In the genomic region with DNA sequence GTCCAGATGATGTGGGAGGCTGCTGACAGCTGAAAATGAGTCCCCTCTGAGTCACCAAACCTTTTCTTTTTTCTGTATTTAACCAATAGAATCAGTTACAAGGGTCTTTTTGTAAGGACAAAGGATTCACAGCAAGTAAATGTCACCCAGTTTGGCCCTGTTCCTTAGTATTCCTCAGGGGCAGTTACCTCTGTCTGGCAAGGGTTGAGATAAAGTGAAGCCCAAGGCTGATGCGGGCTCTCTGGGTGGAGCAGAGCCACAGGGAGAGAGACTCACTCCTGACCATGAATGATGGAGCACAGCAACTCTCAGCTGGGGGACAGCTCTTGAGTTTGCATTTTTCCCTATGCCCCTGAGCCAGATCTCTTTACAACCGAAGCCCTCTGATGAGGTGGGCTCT, we compare ENCODE assay signal across 29 mouse cellular contexts.
A peak's percentile ranks its signal among the peaks of the same experiment; 100 is the strongest.
DNase-seq lines count a peak whose midpoint lies in the region; ATAC-seq and TF ChIP-seq lines count a peak whose summit lies in the region.
"Had no signal": no experiment of that assay in that cellular context is flagged by ENCODE, and none has a peak within 500 bp of the region (broad histone marks: within the 10 kb centered on the region; RNA-seq: fewer than 3 reads in every experiment).

No protein-coding gene starts in this region.

- no peak overlapping the region for H3K4me3 ChIP-seq in gastrocnemius, adult 2 months
- no peak overlapping the region for H3K4me3 ChIP-seq in hindbrain, embryonic 14.5 days (replicated peaks; ENCODE audit: low read length)
- H3K4me3 ChIP-seq: embryonic facial prominence, embryonic 10.5 days; embryonic facial prominence, embryonic 13.5 days; erythroblast, embryonic 14.5 days; forebrain, embryonic 12.5 days; forebrain, embryonic 15.5 days; heart, adult 2 months; heart, embryonic 10.5 days; heart, embryonic 13.5 days; hindbrain, embryonic 15.5 days had no signal

- 73% methylated on average over 2 of the region's 2 CpGs for WGBS in hindbrain, embryonic 14.5 days

- H3K4me1 ChIP-seq in hindbrain, embryonic 14.5 days (replicated peaks; ENCODE audit: control insufficient read depth, insufficient read depth, low read length) = no peaks in the 10 kb centered on the region
- H3K4me1 ChIP-seq: embryonic facial prominence, embryonic 13.5 days; forebrain, embryonic 12.5 days; forebrain, embryonic 15.5 days; heart, embryonic 10.5 days; heart, embryonic 13.5 days; hindbrain, embryonic 15.5 days had no signal

- no peak overlapping the region for H3K9ac ChIP-seq in hindbrain, embryonic 14.5 days
- H3K9ac ChIP-seq: embryonic facial prominence, embryonic 13.5 days; forebrain, embryonic 12.5 days; forebrain, embryonic 15.5 days; heart, embryonic 13.5 days; hindbrain, embryonic 15.5 days had no signal

- ATAC-seq in hindbrain, embryonic 14.5 days (ENCODE audit: low FRiP score) = no peak
- ATAC-seq: forebrain, embryonic 15.5 days; intestine, postnatal 0 days had no signal

- H3K27ac ChIP-seq in gastrocnemius, adult 2 months = no peak overlapping the region
- no peak overlapping the region for H3K27ac ChIP-seq in hindbrain, embryonic 14.5 days
- H3K27ac ChIP-seq: embryonic facial prominence, embryonic 10.5 days; embryonic facial prominence, embryonic 13.5 days; forebrain, embryonic 12.5 days; forebrain, embryonic 15.5 days; heart, adult 2 months; heart, embryonic 10.5 days; heart, embryonic 13.5 days; hindbrain, embryonic 15.5 days had no signal

- no peaks in the 10 kb centered on the region for H3K9me3 ChIP-seq in hindbrain, embryonic 14.5 days (ENCODE audit: control insufficient read depth, low read length)
- H3K9me3 ChIP-seq: embryonic facial prominence, embryonic 10.5 days; embryonic facial prominence, embryonic 13.5 days; forebrain, embryonic 12.5 days; forebrain, embryonic 15.5 days; G1E; heart, embryonic 10.5 days; heart, embryonic 13.5 days; hindbrain, embryonic 15.5 days had no signal

- 0 out of 2 replicates have a peak, but pooled peaks cover 3% of the 10 kb centered on the region for H3K36me3 ChIP-seq in hindbrain, embryonic 14.5 days (replicated peaks; ENCODE audit: control insufficient read depth, insufficient read depth)
- H3K36me3 ChIP-seq: G1E; hindbrain, embryonic 15.5 days had no signal

- H3K27me3 ChIP-seq in hindbrain, embryonic 14.5 days (ENCODE audit: control insufficient read depth, insufficient read depth, low read length) = no peaks in the 10 kb centered on the region
- H3K27me3 ChIP-seq: CH12.LX; embryonic facial prominence, embryonic 13.5 days; forebrain, embryonic 12.5 days; forebrain, embryonic 15.5 days; hindbrain, embryonic 15.5 days had no signal

- intact Hi-C loops in gastrocnemius, adult 2 months (cut with DNase I) = no loop called here

- peak; percentile 65 for DNase-seq in adrenal gland, adult 2 months
- DNase-seq in adrenal gland, adult 8-10 months = no peak
- peak; percentile 43 for DNase-seq in Muller cell, postnatal 12 days (ENCODE audit: inconsistent ontology term)
- DNase-seq in adrenal gland, postnatal 14 days = peak; percentile 50
- DNase-seq in gastrocnemius, adult 2 months = no peak
- no peak for DNase-seq in hindbrain, embryonic 14.5 days (ENCODE audit: low spot score)
- DNase-seq: B cell, adult 2 months; cerebellum, adult 11 months; cerebellum, adult 2 months; cerebellum, adult 9-11 months; cerebellum, postnatal 25 days; embryo, embryonic 11 days; gastrocnemius, postnatal 10 days; gastrocnemius, postnatal 36 days; heart, adult 2 months; heart, postnatal 14 days; heart, postnatal 4 days; kidney, adult 2 months had no signal

- H3K4me2 ChIP-seq in hindbrain, embryonic 14.5 days (replicated peaks) = no peak overlapping the region
- H3K4me2 ChIP-seq: embryonic facial prominence, embryonic 13.5 days; forebrain, embryonic 12.5 days; forebrain, embryonic 15.5 days; heart, embryonic 13.5 days; hindbrain, embryonic 15.5 days had no signal

- no peak for TF ChIP-seq CTCF in gastrocnemius, adult 2 months (IDR thresholded peaks at IDR 0.05)

Comparison
In these comparisons a context has a peak if more than half of its experiments do, and no peak if none do; other contexts are left out.
1. DNase-seq: peak in adrenal gland, adult 2 months (single experiment), Muller cell, postnatal 12 days (single experiment) and adrenal gland, postnatal 14 days (single experiment); none in adrenal gland, adult 8-10 months (single experiment), gastrocnemius, adult 2 months (single experiment) and hindbrain, embryonic 14.5 days (single experiment).